Mouse (Mus musculus) myocyte (in vitro differentiated cells): ENCODE data around the gene A130010J15Rik.

Experiments
- CEBPB ChIP-seq: IDR thresholded peaks from 2 replicates; pipeline ENCODE4 v1.6.1; 2011; ENCODE audit warnings: mild to moderate bottlenecking, moderate library complexity; ENCODE audit not compliant: poor library complexity, insufficient read depth, severe bottlenecking
- E2F4 ChIP-seq: IDR thresholded peaks from one replicate; pipeline ENCODE4 v1.6.1; 2011; ENCODE audit warnings: mild to moderate bottlenecking, control low read depth, moderate library complexity; ENCODE audit not compliant: insufficient read depth
- MAX ChIP-seq: IDR thresholded peaks from one replicate; pipeline ENCODE4 v1.6.1; 2011; ENCODE audit warnings: low read depth, mild to moderate bottlenecking, control low read depth
- MYOG ChIP-seq, 3 experiments: IDR thresholded peaks; one replicate each; pipeline ENCODE4 v1.6.1; 2011; ENCODE audit warnings: control low read depth in 2 of 3, low read depth in 2 of 3, mild to moderate bottlenecking in 2 of 3; ENCODE audit not compliant: insufficient read length in 2 of 3, control insufficient read depth in 1 of 3, insufficient read depth in 1 of 3
- POLR2A ChIP-seq: IDR thresholded peaks from one replicate; pipeline ENCODE4 v1.6.1; 2011; ENCODE audit warnings: low read depth, mild to moderate bottlenecking, control low read depth, moderate library complexity; ENCODE audit not compliant: insufficient read length
- POLR2AphosphoS2 ChIP-seq: IDR thresholded peaks from one replicate; pipeline ENCODE4 v1.6.1; 2011; ENCODE audit warnings: low read depth, control low read depth; ENCODE audit not compliant: insufficient read length
- REST ChIP-seq: IDR thresholded peaks from one replicate; pipeline ENCODE4 v1.6.1; 2011; ENCODE audit warnings: mild to moderate bottlenecking, control low read depth, moderate library complexity; ENCODE audit not compliant: insufficient read depth, insufficient read length
- TCF12 ChIP-seq: IDR thresholded peaks from one replicate; pipeline ENCODE4 v1.6.1; 2011; ENCODE audit warnings: mild to moderate bottlenecking, control low read depth; ENCODE audit not compliant: poor library complexity, insufficient read depth, severe bottlenecking
- TCF3 ChIP-seq: IDR thresholded peaks from one replicate; pipeline ENCODE4 v1.6.1; 2011; ENCODE audit warnings: low read depth, control low read depth; ENCODE audit not compliant: insufficient read length
- USF1 ChIP-seq: IDR thresholded peaks from one replicate; pipeline ENCODE4 v1.6.1; 2011; ENCODE audit warnings: low read depth, mild to moderate bottlenecking, control low read depth, moderate library complexity

- peak; percentile 21 for TF ChIP-seq POLR2A
- TF ChIP-seq CEBPB = peak; percentile 77; the same call in 1 of the 2 replicates
- TF ChIP-seq TCF3 = no peak
- TF ChIP-seq MAX = no peak
- TF ChIP-seq E2F4 = no peak
- TF ChIP-seq POLR2AphosphoS2 = no peak
- TF ChIP-seq TCF12 = no peak
- TF ChIP-seq REST = no peak
- no peak for TF ChIP-seq USF1
- TF ChIP-seq MYOG (IDR thresholded peaks at IDR 0.05; ENCODE audit: control insufficient read depth in 1 of 3, insufficient read depth in 1 of 3, insufficient read length in 2 of 3, low read depth in 2 of 3) = no peak
Measured at GRCm38 (mm10) chr1:193195169-193195810, 27.4 kb downstream of the A130010J15Rik start.
